Mouse (Mus musculus): Measurements from ENCODE around the gene Rpl21. TPM values are rescaled to one million over a fixed set of nuclear protein-coding genes. Genes with fewer than 3 reads are reported as not detected.

The Rpl21 gene
- polyA plus RNA-seq, 1 experiment from 2014 or later, result 549 TPM

- Histone ChIP-seq H3K4me3 (replicated peaks) (no peak overlapping the region), H3K9ac (no peak overlapping the region), H3K27ac (no peak overlapping the region), H3K36me3 (no peaks in the 10 kb centered on the region), H3K9me3 (replicated peaks) (peaks cover 6% of the 10 kb centered on the region; the same call in 1 of the 2 replicates), H3K4me1 (peaks cover 16% of the 10 kb centered on the region), H3K27me3 (no peaks in the 10 kb centered on the region), H3K4me2 (no peak overlapping the region)
- ATAC-seq (replicated peaks; ENCODE audit: low FRiP score), result no peak
- WGBS, result 52% methylated on average over 9 of the region's 9 CpGs
Observed at GRCm38 (mm10) chr5:146798031-146798430, 34.7 kb upstream of the Rpl21 start.

DNA sequence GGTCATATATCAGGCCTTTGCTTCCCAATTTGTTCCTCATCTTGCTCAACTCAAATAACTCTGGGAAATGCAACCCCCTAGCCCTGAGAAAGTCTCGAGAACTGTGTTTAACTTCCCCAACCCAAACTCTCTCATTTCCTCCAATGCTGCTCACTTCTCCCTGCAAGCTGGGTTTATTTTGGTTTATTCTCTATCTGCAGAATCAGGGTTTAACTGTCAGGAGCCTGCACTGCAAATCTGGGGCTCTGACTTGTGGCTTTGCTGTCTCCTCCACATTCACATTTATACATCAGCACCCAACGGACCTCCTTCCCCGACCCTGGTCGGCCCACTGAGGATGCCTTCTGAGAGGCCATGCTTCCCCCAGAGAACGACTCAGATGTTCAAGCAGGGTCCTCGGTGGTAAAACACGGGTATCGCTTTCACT is 26.7 kb upstream of the Rpl21 start:
- ATAC-seq (replicated peaks; ENCODE audit: low FRiP score), result no peak
- H3K4me2 ChIP-seq, result no peak overlapping the region
- H3K4me3 ChIP-seq (replicated peaks), result no peak overlapping the region
- no peaks in the 10 kb centered on the region for H3K4me1 ChIP-seq
- no peak overlapping the region for H3K27ac ChIP-seq
- H3K27me3 ChIP-seq, result no peaks in the 10 kb centered on the region
- H3K36me3 ChIP-seq, result no peaks in the 10 kb centered on the region
- no peak overlapping the region for H3K9ac ChIP-seq
- WGBS, result 45% methylated on average over 8 of the region's 8 CpGs
- peaks cover 6% of the 10 kb centered on the region; the same call in 1 of the 2 replicates for H3K9me3 ChIP-seq (replicated peaks)

GRCm38 (mm10) chr5:146809951-146810350 is 22.7 kb upstream of the Rpl21 start:
- H3K4me3 ChIP-seq (replicated peaks), result no peak overlapping the region
- H3K9ac ChIP-seq, result no peak overlapping the region
- no peaks in the 10 kb centered on the region for H3K4me1 ChIP-seq
- H3K4me2 ChIP-seq, result no peak overlapping the region
- no peaks in the 10 kb centered on the region for H3K27me3 ChIP-seq
- H3K27ac ChIP-seq, result no peak overlapping the region
- ATAC-seq (replicated peaks; ENCODE audit: low FRiP score), result no peak
- WGBS, result 72% methylated on average over 5 of the region's 5 CpGs
- H3K36me3 ChIP-seq, result no peaks in the 10 kb centered on the region
- H3K9me3 ChIP-seq (replicated peaks), result no peaks in the 10 kb centered on the region

- Histone ChIP-seq H3K4me2 (no peak overlapping the region), H3K27me3 (no peaks in the 10 kb centered on the region), H3K4me1 (no peaks in the 10 kb centered on the region), H3K4me3 (replicated peaks) (no peak overlapping the region), H3K9me3 (replicated peaks) (no peaks in the 10 kb centered on the region), H3K36me3 (no peaks in the 10 kb centered on the region), H3K9ac (no peak overlapping the region), H3K27ac (no peak overlapping the region)
- ATAC-seq (replicated peaks; ENCODE audit: low FRiP score), result no peak
- 92% methylated on average over 5 of the region's 5 CpGs for WGBS
Observed at GRCm38 (mm10) chr5:146812866-146813265, 19.8 kb upstream of the Rpl21 start.

DNA sequence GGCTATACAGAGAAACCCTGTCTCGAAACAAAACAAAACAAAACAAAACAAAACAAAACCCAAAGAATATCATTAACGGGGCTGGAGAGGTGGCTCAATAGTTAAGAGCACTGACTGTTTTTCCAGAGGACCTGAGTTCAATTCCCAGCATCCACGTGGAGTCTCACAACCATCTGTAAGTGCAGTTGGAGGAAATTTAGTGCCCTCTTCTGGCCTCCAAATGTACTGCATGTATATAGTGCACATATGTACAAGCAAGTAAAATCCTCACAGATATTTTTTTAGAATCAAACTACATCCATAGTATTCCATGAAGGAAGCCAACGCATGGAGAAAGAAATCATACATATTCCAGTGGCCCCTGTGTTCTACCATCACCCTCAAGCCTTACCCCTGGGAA is 19.3 kb upstream of the Rpl21 start:
- ATAC-seq (replicated peaks; ENCODE audit: low FRiP score), result no peak
- no peaks in the 10 kb centered on the region for H3K36me3 ChIP-seq
- no peaks in the 10 kb centered on the region for H3K27me3 ChIP-seq
- H3K4me1 ChIP-seq, result no peaks in the 10 kb centered on the region
- 86% methylated on average over 4 of the region's 4 CpGs for WGBS
- H3K9me3 ChIP-seq (replicated peaks), result no peaks in the 10 kb centered on the region
- no peak overlapping the region for H3K9ac ChIP-seq
- no peak overlapping the region for H3K4me3 ChIP-seq (replicated peaks)
- no peak overlapping the region for H3K4me2 ChIP-seq
- H3K27ac ChIP-seq, result no peak overlapping the region

GRCm38 (mm10) chr5:146815394-146815793 is 17.3 kb upstream of the Rpl21 start:
- Histone ChIP-seq H3K27ac (no peak overlapping the region), H3K36me3 (no peaks in the 10 kb centered on the region), H3K9ac (no peak overlapping the region), H3K27me3 (no peaks in the 10 kb centered on the region), H3K9me3 (replicated peaks) (no peaks in the 10 kb centered on the region), H3K4me2 (no peak overlapping the region), H3K4me3 (replicated peaks) (no peak overlapping the region), H3K4me1 (no peaks in the 10 kb centered on the region; the same call in 1 of the 2 replicates)
- 76% methylated on average over 4 of the region's 4 CpGs for WGBS
- ATAC-seq (replicated peaks; ENCODE audit: low FRiP score), result no peak

GRCm38 (mm10) chr5:146817583-146817982 is 15.1 kb upstream of the Rpl21 start:
- Histone ChIP-seq H3K36me3 (no peaks in the 10 kb centered on the region), H3K9ac (no peak overlapping the region), H3K4me3 (replicated peaks) (no peak overlapping the region), H3K4me1 (no peaks in the 10 kb centered on the region; the same call in 1 of the 2 replicates), H3K9me3 (replicated peaks) (no peaks in the 10 kb centered on the region), H3K27ac (no peak overlapping the region), H3K27me3 (no peaks in the 10 kb centered on the region), H3K4me2 (no peak overlapping the region)
- WGBS, result 84% methylated on average over 8 of the region's 8 CpGs
- no peak for ATAC-seq (replicated peaks; ENCODE audit: low FRiP score)

GRCm38 (mm10) chr5:146818906-146819623 is 13.6 kb upstream of the Rpl21 start:
- WGBS, result 65% methylated on average over 8 of the region's 8 CpGs
- no peak overlapping the region for H3K27ac ChIP-seq

GRCm38 (mm10) chr5:146823005-146823404 is 9.7 kb upstream of the Rpl21 start:
- Histone ChIP-seq H3K36me3 (no peaks in the 10 kb centered on the region), H3K4me3 (replicated peaks) (no peak overlapping the region), H3K4me1 (peaks cover 7% of the 10 kb centered on the region), H3K9ac (no peak overlapping the region), H3K27ac (no peak overlapping the region), H3K9me3 (replicated peaks) (no peaks in the 10 kb centered on the region), H3K27me3 (no peaks in the 10 kb centered on the region), H3K4me2 (no peak overlapping the region)
- 66% methylated on average over 5 of the region's 5 CpGs for WGBS
- ATAC-seq (replicated peaks; ENCODE audit: low FRiP score), result no peak

More at GRCm38 (mm10) chr5:146818906-146819623, 13.6 kb upstream of the Rpl21 start:
- Histone ChIP-seq H3K4me1 (no peaks in the 10 kb centered on the region; the same call in 1 of the 2 replicates), H3K4me2 (no peak overlapping the region), H3K4me3 (replicated peaks) (no peak overlapping the region), H3K27me3 (no peaks in the 10 kb centered on the region), H3K9me3 (replicated peaks) (no peaks in the 10 kb centered on the region), H3K9ac (no peak overlapping the region), H3K36me3 (no peaks in the 10 kb centered on the region)
- no peak for ATAC-seq (replicated peaks; ENCODE audit: low FRiP score)

GRCm38 (mm10) chr5:146829528-146829927 is 3.2 kb upstream of the Rpl21 start:
- WGBS, result 41% methylated on average over 8 of the region's 8 CpGs
- H3K9ac ChIP-seq, result no peak overlapping the region
- H3K9me3 ChIP-seq (replicated peaks), result no peaks in the 10 kb centered on the region
- H3K4me1 ChIP-seq, result peaks cover 20% of the 10 kb centered on the region
- peaks cover 5% of the 10 kb centered on the region for H3K36me3 ChIP-seq
- ATAC-seq (replicated peaks; ENCODE audit: low FRiP score), result no peak
- H3K27ac ChIP-seq, result no peak overlapping the region
- no peaks in the 10 kb centered on the region for H3K27me3 ChIP-seq
- H3K4me2 ChIP-seq, result no peak overlapping the region
- no peak overlapping the region for H3K4me3 ChIP-seq (replicated peaks)

DNA sequence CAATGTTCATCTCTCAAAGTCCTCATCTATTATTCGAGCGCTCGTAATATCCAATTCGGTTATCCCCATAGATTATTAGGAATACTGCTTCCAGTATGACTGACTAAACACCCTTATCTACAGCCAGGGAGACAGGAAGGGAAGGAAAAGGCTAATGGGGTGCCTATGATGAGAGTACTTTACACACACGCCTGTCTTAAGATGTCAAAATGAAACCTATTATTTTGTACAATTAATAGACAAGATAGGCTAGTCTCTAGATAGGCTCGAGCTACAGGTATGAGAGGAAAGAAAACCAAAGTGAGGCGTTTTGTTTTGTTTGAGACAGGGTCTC is 288 bp upstream of the Rpl21 start:
- 52% methylated on average over 7 of the region's 7 CpGs for WGBS
- peak overlapping the region; percentile 75 for H3K4me2 ChIP-seq
- peak overlapping the region; percentile 97 for H3K9ac ChIP-seq

DNA sequence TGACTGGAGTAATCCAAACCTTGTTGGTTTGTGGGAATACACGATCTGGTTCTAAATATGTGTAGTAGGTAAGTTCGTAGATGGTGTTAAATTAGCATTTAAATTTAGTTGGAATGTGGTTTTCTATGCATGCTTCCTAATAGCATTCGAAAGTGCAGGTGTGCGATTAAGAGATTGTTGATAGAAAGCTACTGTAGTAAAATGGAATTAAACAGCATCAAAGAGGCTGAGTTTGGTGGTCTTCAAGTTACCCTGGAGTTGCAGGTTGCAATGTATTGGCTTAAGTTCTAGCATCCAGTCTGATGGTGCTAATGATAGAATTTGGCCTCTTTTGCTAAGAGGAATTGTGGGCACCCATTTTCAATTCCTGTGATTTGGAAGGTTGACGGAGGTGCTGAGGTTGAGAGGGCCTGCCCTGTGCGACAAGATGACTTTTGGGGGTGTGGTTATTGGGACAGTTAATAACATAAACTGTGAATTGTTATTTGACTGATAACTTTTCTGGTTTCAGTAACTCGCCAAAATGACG is 1.0 kb downstream of the Rpl21 start:
- no peak for ATAC-seq (replicated peaks; ENCODE audit: low FRiP score)

More for the DNA sequence above, 288 bp upstream of the Rpl21 start:
- Histone ChIP-seq H3K4me1 (peaks cover 24% of the 10 kb centered on the region), H3K27me3 (no peaks in the 10 kb centered on the region), H3K27ac (peak overlapping the region; percentile 87), H3K9me3 (replicated peaks) (no peaks in the 10 kb centered on the region), H3K4me3 (replicated peaks) (peak overlapping the region; percentile 85), H3K36me3 (peaks cover 34% of the 10 kb centered on the region)
- peak; percentile 54; the same call in 1 of the 2 replicates for ATAC-seq (replicated peaks; ENCODE audit: low FRiP score)

More for the DNA sequence above, 1.0 kb downstream of the Rpl21 start:
- peak overlapping the region; percentile 97 for H3K9ac ChIP-seq
- peaks cover 24% of the 10 kb centered on the region for H3K4me1 ChIP-seq
- H3K36me3 ChIP-seq, result peaks cover 47% of the 10 kb centered on the region
- 15% methylated on average over 8 of the region's 8 CpGs for WGBS
- no peaks in the 10 kb centered on the region for H3K9me3 ChIP-seq (replicated peaks)
- no peaks in the 10 kb centered on the region for H3K27me3 ChIP-seq
- H3K27ac ChIP-seq, result peak overlapping the region; percentile 87
- peak overlapping the region; percentile 75 for H3K4me2 ChIP-seq
- H3K4me3 ChIP-seq (replicated peaks), result peak overlapping the region; percentile 85

All from kidney, embryonic 15.5 days (tissue).